Mouse (Mus musculus) large intestine, adult 2 months (tissue): Measurements from ENCODE around the gene Nr2f1. TPM values are rescaled to one million over a fixed set of nuclear protein-coding genes. Genes with fewer than 3 reads are reported as not detected.

Experiments used
- DNase-seq: peaks from one replicate; pipeline ENCODE4 v3.0.0-alpha.2; 2012; ENCODE audit warnings: low read depth, low spot score
- WGBS: fragments of 180-500 bp; shearing (Covaris S2); methylation state at CpG from one replicate; pipeline ENCODE4 v1.1.7; 2018; 5-methylcytosine and 5-hydroxymethylcytosine counted together
- polyA plus RNA-seq: library from polyadenylated mRNA; depleted of rRNA; stranded (reverse); fragments of >200 nt; gene quantifications from 2 replicates; pipeline ENCODE4 v1.2.3, GENCODE M21; 2012

Gene Nr2f1
- polyA plus RNA-seq, 1 experiment, result 1.8 TPM

DNA sequence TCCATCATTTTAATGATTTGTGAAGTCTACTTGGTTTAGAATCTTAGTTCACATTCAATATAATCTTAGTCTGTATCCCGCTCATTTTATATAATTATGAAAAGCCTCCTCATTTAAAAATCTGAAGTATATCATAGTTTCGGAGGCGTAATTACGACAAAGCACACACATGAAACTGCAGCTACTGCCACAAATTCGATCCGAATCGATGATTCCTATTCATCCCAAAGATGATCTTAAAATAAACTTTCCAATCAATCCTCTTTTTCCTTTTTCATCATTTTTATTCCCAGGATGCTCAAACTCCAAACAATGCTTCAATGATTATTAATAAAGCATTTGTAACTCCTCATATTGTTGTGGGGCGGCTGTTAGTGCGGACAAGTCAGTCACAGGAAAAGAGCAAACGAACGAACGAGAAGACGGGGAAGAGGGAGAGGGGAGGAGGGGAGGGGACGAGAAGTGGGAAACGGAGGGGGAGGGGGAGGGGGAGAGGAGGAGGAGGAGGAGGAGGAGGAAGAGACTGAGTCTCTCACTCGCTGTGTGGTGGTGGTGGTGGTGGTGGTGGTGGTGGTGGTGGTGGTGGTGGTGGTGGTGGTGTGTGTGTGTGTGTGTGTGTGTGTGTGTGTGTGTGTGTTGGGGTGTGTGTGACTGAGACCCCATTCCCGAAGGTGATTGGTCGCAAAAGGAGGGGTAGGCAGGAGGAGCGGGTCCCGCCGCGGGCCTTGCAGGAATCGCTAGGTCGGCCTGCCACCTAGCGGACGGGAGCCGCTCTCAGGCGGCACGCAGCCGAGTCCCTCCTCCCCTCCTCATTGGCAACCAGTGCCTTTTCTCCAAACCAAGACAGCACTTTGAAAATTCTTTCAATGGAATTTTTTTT, 1.7 kb upstream of the Nr2f1 start:
- no peak for DNase-seq
- 4% methylated on average over 28 of the region's 30 CpGs for WGBS

DNA sequence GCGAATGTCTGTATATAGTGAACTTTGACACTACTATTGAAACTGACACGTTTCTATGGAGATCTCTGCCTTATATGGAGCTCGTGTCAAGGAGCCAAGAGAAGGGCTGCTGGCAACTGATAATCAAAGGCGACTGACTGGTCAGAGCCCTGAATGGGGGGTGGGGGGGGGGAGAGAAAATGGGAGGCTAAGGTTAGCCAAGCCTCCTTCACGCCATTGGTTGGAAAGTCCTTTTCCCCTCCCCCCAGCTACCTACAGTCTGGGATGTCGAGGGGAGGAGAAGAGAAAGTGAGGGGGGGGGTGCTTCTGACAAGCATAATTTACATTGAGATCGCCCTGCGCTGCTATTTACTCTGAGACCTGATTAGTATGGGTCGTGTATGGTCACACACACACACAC, 850 bp upstream of the Nr2f1 start:
- DNase-seq, result no peak
- under 1% methylated on average over 9 of the region's 9 CpGs for WGBS

DNA sequence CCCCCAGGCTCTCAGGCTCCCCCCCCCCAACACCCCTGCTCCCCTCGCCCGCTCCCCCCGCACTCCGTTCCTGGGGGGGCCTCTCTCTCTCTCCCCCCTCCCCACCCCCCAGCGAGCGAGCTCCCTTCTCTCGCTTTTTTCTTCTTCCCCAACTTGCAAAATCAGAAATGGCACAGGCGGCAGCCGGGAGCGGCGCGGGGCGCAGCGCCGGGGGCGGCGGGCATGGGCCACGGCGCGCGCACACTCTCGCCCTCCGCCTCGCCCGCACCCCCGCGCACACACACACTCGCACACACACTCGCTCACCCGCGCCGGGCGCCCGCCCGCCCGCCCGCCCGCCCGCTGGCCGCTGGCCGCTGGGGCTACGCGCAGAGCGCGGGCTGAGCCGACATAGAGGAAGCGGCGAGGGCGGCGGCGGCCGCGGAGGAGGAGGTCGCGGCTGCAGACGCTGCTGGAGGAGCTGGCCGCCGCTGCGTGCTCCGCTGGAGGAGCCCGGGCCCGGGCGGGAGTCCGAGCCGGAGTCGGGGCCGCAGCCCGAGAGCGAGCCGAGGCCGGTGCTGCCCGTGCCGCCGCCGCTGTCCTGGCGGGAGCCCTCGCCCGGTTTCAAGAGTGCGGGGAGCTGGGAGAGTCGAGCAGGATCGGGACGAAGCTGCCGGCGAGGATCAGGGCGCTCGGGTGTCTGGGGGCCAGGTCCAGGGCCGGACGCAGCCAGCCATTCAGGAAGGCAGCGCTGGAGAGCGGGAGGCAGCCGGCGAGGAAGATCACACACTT, 501 bp downstream of the Nr2f1 start:
- WGBS, result 1% methylated on average over 86 of the region's 92 CpGs
- DNase-seq, result no peak

DNA sequence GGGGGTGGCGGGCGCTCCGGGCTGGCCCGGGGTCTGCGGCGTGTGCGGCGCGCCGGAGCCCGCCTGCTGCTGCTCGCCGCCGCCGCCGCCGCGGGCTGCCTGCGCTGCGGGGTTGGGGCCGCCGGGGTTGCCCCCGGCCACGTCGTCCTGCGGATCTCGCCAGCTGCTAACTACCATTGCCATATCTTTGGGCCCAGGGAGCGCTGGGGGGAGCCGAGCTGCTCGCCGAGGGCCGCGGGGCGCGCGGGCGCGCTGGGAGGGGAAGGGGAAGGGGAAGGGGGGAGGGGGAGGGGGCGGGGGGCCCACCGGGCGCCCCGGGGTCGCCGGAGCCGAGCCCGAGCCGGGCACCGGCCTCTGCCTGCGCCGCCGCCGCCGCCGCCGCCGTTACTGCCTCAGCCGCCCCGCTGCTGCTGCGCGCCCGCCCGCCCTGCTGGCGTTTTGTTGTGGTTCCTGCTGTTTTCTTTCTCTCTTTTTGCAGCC, 1.1 kb downstream of the Nr2f1 start:
- no peak for DNase-seq
- 1% methylated on average over 35 of the region's 63 CpGs for WGBS

DNA sequence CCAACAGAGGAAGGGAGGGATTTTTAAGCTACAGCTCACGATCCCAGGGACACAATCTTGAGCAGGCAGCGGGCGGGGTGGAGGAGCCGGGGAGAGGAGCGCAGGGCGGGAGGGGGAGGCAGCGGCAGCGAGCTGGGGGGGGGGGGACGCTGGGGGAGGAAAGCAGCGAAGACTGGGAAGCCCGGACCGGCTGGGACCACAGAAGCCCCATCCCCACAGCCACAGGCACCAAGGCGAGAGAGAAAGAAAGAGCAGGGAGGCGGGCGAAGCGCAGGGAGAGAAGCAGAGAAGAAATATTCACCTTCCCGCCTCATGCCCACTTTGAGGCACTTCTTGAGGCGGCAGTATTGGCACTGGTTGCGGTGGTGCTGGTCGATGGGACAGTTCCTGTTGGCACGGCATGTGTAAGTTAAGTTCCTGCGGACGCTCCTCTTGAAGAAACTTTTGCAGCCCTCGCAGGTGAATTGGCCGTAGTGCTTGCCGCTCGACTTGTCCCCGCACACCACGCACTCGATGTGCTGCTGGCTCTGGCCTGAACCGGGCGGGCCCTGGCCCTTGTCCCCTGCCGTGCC, 1.7 kb downstream of the Nr2f1 start:
- under 1% methylated on average over 28 of the region's 33 CpGs for WGBS
- no peak for DNase-seq

DNA sequence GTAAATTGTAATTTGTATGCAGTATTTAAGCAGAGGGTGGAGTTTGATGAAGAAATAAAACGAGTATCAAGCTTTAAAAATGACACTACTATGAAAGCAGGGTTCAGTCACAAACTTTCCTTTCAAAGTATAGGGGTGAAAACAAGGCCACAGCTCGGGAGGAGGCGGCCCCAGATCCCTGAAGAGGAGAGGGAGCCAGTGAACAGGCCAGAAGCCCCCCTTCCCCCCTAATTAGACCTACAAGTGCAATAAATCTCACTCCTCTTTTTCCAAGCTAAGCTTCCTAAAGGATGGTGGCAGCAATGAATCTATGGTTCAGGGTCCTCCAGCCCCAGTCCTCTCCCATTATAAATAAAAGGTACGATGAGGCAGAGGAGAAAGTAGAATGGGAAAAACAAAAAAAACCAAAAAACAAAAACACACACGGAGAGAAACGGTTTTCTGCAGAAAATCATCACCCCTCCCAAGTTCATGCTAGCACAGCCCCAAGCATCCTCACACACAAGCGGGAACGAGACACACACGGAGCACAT, 2.2 kb downstream of the Nr2f1 start:
- WGBS, result 7% methylated on average over 9 of the region's 9 CpGs
- DNase-seq, result no peak

DNA sequence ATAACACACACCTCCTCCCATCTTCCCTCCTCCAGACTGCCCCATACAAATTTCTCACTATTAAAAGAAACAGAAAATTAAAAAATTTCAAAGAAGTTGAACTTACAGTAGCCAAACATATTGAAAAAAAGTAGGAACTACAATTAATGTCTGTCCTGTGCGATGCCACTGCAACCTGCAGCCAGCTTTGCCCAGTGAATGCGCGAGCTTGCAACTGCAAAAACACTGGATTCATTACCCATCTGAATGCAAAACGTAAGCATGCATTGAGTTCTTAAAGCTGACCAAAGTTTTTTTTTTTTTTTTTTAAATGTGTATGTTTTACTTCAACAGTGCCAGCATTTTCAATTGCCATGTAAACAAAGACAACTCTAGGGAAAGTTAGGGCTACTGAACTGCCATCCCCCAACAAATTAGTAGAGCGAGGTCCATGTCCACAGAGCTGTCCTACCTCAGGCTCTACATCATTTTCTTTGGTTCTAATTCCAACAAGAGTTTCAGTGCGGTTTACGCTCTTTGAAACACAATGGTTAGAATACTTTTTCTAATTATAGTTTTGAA, 3.2 kb downstream of the Nr2f1 start:
- DNase-seq, result no peak
- 54% methylated on average over 7 of the region's 7 CpGs for WGBS

DNA sequence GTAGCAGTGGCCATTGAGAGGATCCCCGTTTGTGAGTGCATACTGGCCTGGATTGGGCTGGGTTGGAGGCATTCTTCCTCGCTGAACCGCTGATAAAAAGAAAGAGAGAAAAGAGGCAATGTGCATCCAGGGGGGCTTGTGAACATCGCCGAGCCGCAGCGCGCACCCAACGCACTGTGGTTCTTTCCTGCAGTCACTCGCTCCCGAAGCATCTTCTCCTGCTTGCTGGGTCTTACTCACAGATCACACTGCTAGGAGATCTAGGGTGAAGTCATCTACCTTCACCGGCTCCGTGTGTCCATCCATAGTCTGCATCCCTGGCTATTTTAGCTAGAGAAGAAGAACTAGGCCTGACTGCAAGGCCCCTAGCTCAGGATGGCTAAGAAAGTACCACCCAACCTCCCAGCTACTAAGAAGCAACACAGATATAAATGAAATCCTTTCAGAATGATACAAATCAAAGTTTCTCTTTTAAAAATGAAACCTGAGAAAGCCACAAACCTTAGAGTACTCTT, 3.9 kb downstream of the Nr2f1 start:
- DNase-seq, result no peak
- 34% methylated on average over 13 of the region's 13 CpGs for WGBS

DNA sequence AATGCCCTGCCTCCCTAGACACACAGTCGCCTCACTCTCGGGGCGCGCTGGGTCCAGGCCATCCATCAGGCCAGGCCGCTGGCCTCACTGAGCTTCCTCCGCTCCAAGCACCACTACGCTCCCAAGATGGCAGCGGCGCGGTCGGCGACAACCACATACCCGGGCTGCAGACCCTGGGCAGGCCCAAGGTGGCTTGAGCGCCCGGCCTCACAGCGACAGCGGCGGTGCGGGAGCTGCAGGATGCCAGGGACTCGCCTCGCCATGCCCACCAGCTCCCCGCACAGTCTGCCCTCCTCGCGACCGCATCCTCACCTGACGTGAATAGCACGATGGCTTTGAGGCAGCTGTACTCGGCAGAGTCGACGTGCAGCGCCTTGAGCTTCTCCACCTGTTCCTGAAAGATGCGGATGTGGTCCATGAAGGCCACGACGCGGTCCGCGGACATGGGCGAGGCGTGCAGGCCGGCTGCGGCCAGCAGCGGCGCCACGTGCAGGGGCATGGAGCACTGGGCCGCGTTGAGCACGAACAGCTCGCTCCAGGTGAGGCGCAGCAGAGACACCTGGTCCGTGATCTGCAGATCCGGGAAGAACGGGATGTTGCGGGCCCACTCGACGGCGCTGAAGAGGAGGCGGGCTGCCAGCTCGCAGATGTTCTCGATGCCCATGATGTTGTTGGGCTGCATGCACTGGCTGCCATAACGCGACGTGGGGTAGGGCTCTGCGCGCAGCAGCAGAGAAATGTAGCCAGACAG, 4.5 kb downstream of the Nr2f1 start:
- 26% methylated on average over 64 of the region's 64 CpGs for WGBS
- no peak for DNase-seq

DNA sequence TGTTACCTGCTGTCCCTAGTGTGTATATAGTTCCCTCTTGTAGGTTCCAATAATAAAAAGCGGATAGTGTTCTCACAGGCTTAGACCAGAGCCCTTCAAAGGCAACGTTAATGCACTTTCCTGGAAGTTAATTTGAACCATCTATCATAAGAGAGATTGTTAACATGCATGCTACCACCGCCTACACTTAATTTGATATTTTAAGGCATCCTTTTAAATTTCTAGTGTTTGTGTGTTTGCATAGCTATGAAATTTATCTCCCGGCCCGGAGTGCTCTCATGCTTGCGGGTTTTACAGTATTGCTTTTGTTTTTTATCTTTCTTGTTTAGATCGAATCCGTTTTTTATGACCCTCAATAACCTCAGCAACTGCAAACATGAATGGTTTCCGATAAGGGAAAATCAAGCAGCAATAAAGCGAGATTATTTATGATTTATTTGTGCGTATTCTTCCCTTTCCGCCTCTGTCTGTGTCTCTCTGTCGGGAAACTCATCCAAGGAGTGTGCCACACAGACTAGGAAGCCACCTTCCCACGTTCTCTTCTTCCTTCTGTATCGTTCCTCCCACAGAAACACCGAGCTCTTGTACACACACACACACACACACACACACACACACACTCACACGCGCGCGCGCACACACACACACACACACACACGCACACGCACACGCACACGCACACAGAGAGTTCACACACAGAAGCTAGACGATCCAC, 5.3 kb downstream of the Nr2f1 start:
- DNase-seq, result no peak
- 32% methylated on average over 26 of the region's 26 CpGs for WGBS

DNA sequence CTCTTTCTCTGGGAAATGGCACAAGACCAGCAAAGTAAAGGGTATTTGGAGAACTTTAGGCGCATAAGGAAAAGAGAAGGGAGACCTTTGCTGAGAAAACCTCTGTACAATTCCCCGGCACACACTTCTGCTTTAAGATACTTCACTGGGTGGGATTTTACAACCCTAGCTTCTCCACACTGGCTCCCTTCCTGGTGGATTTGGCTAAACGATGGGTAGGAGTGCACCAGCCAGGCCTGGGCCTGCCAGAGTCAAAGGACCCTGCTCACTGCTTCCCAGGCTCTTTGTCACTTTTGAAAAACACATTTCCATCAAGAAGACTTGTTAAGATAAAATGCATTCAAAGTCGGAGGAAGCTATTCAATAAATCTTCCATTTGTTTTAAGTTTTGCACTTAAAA, 6.3 kb downstream of the Nr2f1 start:
- DNase-seq, result no peak
- 54% methylated on average over 4 of the region's 4 CpGs for WGBS

DNA sequence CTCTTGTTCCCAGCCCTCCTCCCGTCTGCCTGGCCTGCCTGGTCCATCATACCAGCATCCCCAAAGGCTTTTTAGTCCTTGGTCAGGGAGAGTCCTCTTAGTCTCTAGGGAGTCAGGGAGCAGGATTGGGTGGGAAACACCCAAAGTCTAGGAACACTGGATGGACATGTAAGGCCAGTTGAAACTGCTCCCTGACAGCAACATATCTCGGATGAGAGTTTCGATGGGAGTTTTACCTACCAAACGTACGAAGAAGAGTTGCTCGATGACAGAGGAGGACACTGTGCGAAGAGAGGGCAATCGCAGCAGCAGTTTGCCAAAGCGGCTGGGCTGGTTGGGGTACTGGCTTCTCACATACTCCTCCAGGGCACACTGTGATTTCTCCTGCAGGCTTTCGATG, 10.0 kb downstream of the Nr2f1 start:
- 62% methylated on average over 10 of the region's 10 CpGs for WGBS
- DNase-seq, result no peak

DNA sequence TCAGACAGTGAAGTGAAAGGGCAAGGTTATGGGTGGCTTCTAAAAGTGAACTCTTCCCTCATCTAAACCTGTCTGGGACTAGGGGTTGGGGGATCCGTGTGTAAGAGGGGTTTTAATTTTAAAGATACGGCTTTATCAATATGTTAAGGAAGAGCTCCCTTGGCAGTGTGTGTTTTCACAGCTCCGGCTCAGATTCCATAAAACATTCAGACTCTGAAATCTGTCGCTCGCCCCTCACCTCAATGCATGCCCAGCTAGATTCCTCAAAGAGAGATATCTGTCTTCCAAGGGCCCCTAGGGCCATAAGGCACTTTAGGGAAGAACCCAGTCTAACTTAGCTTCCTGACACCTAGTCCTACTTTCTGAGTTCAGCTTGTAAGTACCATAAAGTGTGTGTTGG, 11.7 kb downstream of the Nr2f1 start:
- WGBS, result 61% methylated on average over 5 of the region's 5 CpGs

DNA sequence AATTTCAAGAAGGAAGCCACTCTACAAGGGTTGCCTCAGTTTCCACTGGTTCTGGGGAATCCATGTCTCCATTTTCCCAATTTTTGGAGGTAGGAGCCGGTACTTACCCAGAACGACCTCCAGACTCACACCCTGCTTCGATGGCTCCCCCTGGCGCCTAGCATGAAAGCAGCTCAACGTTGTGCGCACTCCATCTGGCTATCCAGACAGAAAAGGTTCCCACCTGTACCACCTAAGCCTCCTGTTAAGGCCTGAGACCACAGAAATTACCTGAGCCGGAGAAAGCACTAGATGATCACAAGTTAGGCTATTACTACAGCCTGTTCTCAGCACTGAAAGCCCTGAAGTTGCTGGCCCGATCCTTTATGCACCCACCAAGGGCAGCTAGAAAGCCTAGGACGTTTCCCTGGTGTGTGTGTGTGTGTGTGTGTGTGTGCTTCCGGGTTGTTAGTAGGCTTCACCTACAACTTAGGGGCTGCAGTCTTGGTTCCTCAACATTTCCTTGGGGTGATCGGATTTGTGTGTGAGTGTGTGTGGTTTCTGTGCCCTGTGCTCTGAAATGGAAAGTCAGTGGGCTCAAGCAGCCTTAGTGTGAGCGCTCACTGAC, 13.1 kb downstream of the Nr2f1 start:
- no peak for DNase-seq
- 31% methylated on average over 12 of the region's 12 CpGs for WGBS

More for the DNA sequence above, 11.7 kb downstream of the Nr2f1 start:
- DNase-seq, result no peak

DNA sequence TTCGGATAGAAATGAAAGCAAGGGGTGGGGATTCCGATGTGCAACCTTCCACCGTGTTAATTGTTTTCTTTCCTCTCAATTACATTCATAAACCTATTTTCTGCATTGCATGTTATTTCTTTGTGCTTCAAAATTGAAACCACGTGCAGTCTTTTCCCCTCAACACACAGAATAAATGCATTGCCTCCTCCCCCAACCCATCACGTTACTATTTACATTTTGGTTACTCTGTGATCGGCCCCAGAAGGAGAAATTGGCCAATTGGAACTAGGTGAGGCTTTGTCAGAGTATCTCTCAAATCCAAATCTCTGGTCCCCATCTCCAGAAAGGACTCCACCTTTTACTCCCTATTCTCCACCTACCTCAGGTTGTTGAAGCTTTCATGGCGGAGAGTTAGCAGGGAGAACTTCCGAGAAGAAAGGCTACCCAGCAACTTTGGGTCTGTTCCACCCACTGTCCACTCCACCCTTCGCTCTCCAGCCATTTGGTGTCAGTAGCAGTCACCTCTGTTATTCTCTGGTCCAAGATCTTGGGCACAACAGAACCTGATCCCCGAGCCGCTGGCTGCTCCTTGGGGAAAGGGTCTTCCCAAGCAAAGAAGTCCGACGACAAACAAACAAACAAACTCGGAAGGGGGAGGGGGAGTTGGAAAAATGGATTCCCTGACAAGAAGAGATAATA, 14.6 kb downstream of the Nr2f1 start:
- WGBS, result 20% methylated on average over 14 of the region's 14 CpGs
- DNase-seq, result no peak

DNA sequence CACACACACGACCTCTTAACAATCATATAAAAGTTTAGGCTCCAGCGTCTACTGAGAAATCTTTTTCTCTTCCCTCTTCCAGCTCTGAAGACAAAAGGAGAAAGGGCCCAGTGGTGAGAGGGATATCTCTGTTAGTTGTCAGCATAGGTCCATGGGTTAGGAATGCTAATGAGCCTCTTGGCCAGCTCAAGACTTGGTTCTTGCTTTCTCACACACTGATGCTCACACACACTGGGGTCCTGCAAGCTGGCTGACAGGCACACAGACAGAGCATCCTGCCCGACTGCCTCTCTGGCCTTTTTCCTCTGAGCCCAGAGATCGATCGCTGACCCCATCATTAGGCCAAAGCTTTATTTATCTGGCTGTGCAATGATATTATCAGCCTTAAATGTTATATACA, 15.6 kb downstream of the Nr2f1 start:
- DNase-seq, result no peak
- 34% methylated on average over 5 of the region's 5 CpGs for WGBS

DNA sequence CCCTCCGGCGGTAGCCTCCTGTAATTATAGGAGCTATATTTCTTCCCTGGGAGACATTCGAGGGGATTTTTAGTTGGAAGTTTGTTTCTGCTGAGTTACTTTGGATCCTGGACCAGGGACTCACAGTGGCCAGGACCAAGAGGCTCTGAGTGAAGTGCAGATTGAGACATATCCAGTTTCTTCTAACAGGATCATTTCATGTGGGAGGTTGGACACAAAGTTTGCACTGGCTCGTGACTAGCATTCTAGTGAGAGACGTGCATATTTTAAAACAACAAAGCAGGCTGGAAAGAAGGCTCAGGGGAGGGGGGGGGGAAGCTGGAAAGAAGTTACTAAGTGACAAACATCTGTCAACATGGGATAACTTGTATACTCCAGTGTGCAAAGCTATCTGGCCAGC, 16.6 kb downstream of the Nr2f1 start:
- DNase-seq, result no peak
- 14% methylated on average over 5 of the region's 5 CpGs for WGBS
